Mouse (Mus musculus): Measurements from ENCODE around the gene Ascc3. TPM values are rescaled to one million over a fixed set of nuclear protein-coding genes. Genes with fewer than 3 reads are reported as not detected.

The Ascc3 gene
- polyA plus RNA-seq, 1 experiment from 2014 or later, result 15.3 TPM

DNA sequence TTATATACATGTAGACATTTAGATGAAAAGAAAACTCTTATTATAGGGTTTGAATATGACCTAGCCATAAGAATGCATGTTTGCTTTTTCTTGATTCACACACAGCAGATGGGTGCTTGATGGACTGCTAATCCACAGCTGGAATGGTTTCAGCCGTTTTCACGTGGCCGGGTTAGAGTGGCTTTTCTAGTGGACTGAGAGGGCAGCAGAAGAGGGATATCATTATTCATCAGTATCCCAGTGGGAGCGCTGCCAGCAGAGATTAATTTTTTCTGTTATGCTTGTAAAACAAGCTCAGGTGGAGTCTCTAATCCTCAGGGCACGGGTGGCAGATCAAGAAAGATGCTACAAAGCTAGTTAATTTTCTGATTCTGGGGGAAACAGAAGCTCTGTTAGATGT, 200.4 kb downstream of the Ascc3 start:
- Histone ChIP-seq H3K9ac (ENCODE audit: low read length) (no peak overlapping the region), H3K27ac (ENCODE audit: low read length) (no peak overlapping the region), H3K36me3 (ENCODE audit: control insufficient read depth, insufficient read depth) (no peaks in the 10 kb centered on the region), H3K27me3 (ENCODE audit: control insufficient read depth, insufficient read depth, low read length) (no peaks in the 10 kb centered on the region), H3K4me2 (ENCODE audit: low read depth, low read length) (no peak overlapping the region), H3K4me1 (ENCODE audit: control insufficient read depth, insufficient read depth, low read length) (no peaks in the 10 kb centered on the region), H3K4me3 (ENCODE audit: low read length) (no peak overlapping the region), H3K9me3 (replicated peaks; ENCODE audit: control insufficient read depth, low read length) (no peaks in the 10 kb centered on the region)
- 69% methylated on average over 5 of the region's 5 CpGs for WGBS
- ATAC-seq (replicated peaks; ENCODE audit: extremely low read depth, insufficient read depth, low FRiP score), result no peak

DNA sequence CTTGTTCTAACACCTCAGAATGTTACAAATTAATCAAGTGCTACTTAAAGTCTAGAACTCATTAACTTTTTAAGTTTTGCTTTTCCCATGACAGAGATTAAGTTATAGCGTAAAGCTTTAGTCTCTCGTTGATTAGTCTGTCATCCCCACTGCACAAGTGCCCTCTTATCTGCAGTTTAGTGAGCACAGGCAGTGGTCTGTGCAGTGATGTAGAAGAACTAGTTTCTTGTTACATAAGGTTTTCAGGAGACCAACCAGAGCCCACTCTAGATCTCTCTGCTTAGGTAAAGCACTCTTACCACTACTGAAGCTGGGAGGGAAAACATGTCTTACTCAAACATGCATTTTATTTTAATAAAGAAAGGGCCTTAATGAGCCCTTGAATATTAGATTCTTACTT, 209.1 kb downstream of the Ascc3 start:
- H3K27me3 ChIP-seq (ENCODE audit: control insufficient read depth, insufficient read depth, low read length), result no peaks in the 10 kb centered on the region
- WGBS, result 32% methylated on average over 2 of the region's 2 CpGs
- H3K27ac ChIP-seq (ENCODE audit: low read length), result no peak overlapping the region
- H3K9me3 ChIP-seq (replicated peaks; ENCODE audit: control insufficient read depth, low read length), result no peaks in the 10 kb centered on the region
- no peak for ATAC-seq (replicated peaks; ENCODE audit: extremely low read depth, insufficient read depth, low FRiP score)
- no peak overlapping the region for H3K9ac ChIP-seq (ENCODE audit: low read length)
- H3K4me3 ChIP-seq (ENCODE audit: low read length), result no peak overlapping the region
- H3K4me2 ChIP-seq (ENCODE audit: low read depth, low read length), result no peak overlapping the region
- peaks cover 3% of the 10 kb centered on the region; the same call in 1 of the 2 replicates for H3K4me1 ChIP-seq (ENCODE audit: control insufficient read depth, insufficient read depth, low read length)
- no peaks in the 10 kb centered on the region for H3K36me3 ChIP-seq (ENCODE audit: control insufficient read depth, insufficient read depth)

DNA sequence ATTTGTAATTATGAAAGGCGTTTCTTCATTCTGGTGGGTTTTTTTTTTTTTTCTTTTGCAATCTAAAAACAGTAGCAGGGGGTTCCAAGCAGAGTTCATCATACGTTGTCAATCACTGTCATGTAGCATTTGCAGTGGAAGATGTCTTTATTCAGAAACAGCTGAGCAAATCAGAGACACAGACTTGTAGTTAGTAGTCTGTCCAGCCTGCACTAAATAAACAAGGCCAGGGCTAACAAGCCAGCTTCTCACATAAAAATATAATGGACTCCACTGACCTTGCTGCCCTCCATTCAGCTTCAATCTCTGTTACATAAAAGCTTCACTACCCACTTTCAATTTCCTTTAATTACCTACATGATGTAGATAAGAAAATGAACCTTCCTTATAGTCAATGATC, 209.9 kb downstream of the Ascc3 start:
- WGBS, result 81% methylated on average over 2 of the region's 2 CpGs
- no peak for ATAC-seq (replicated peaks; ENCODE audit: extremely low read depth, insufficient read depth, low FRiP score)
- no peak overlapping the region for H3K27ac ChIP-seq (ENCODE audit: low read length)

DNA sequence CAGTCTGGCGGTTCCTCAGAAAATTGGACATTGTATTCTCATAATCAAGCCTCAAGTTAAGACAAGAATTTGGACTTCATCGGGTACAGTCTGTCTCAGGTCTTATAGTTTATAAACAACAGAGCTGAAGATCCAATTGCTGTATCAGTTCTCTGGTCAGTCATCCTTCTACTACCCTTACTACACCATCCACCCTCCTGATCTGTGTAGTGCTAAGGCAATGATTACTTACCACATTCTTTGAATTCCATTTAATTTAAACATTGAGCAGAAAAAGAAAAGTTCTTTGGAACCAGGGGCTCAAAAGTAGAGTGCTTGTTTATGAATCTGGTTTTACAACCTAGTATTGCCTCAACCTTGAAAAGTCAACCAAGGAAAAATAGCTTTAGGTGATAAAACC, 213.7 kb downstream of the Ascc3 start:
- Histone ChIP-seq H3K4me3 (ENCODE audit: low read length) (no peak overlapping the region), H3K27me3 (ENCODE audit: control insufficient read depth, insufficient read depth, low read length) (no peaks in the 10 kb centered on the region), H3K9ac (ENCODE audit: low read length) (no peak overlapping the region), H3K4me2 (ENCODE audit: low read depth, low read length) (no peak overlapping the region), H3K36me3 (ENCODE audit: control insufficient read depth, insufficient read depth) (no peaks in the 10 kb centered on the region), H3K27ac (ENCODE audit: low read length) (no peak overlapping the region), H3K4me1 (ENCODE audit: control insufficient read depth, insufficient read depth, low read length) (peaks cover 3% of the 10 kb centered on the region; the same call in 1 of the 2 replicates), H3K9me3 (replicated peaks; ENCODE audit: control insufficient read depth, low read length) (no peaks in the 10 kb centered on the region)
- WGBS, result 89% methylated on average over 2 of the region's 2 CpGs
- no peak for ATAC-seq (replicated peaks; ENCODE audit: extremely low read depth, insufficient read depth, low FRiP score)

More for the DNA sequence above, 209.9 kb downstream of the Ascc3 start:
- Histone ChIP-seq H3K9me3 (replicated peaks; ENCODE audit: control insufficient read depth, low read length) (no peaks in the 10 kb centered on the region), H3K4me2 (ENCODE audit: low read depth, low read length) (no peak overlapping the region), H3K4me3 (ENCODE audit: low read length) (no peak overlapping the region), H3K36me3 (ENCODE audit: control insufficient read depth, insufficient read depth) (no peaks in the 10 kb centered on the region), H3K4me1 (ENCODE audit: control insufficient read depth, insufficient read depth, low read length) (peaks cover 3% of the 10 kb centered on the region; the same call in 1 of the 2 replicates), H3K9ac (ENCODE audit: low read length) (no peak overlapping the region), H3K27me3 (ENCODE audit: control insufficient read depth, insufficient read depth, low read length) (no peaks in the 10 kb centered on the region)

DNA sequence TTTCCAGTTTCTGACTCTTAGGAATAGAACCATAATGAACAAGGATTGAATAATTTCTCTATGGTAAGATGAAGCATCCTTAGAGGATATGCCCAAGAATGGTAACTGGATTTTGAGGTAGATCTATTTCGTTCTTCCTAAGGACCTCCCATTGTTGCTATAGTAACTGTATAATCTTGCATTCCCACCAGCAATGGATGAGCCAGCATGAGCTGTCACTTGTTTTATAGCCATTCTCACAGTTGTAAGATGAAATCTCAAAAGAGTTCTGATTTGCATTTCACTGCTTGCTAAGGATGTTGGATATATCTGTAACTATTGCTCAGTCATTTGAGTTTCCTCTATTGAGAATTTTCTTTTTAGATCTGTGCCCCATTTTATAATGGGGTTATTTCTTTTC, 229.9 kb downstream of the Ascc3 start:
- Histone ChIP-seq H3K27ac (ENCODE audit: low read length) (no peak overlapping the region), H3K4me3 (ENCODE audit: low read length) (no peak overlapping the region), H3K27me3 (ENCODE audit: control insufficient read depth, insufficient read depth, low read length) (no peaks in the 10 kb centered on the region), H3K9ac (ENCODE audit: low read length) (no peak overlapping the region), H3K4me2 (ENCODE audit: low read depth, low read length) (no peak overlapping the region), H3K4me1 (ENCODE audit: control insufficient read depth, insufficient read depth, low read length) (no peaks in the 10 kb centered on the region), H3K9me3 (replicated peaks; ENCODE audit: control insufficient read depth, low read length) (no peaks in the 10 kb centered on the region), H3K36me3 (ENCODE audit: control insufficient read depth, insufficient read depth) (peaks cover 6% of the 10 kb centered on the region)
- ATAC-seq (replicated peaks; ENCODE audit: extremely low read depth, insufficient read depth, low FRiP score), result no peak
- 78% methylated on average over 1 of the region's 1 CpGs for WGBS

DNA sequence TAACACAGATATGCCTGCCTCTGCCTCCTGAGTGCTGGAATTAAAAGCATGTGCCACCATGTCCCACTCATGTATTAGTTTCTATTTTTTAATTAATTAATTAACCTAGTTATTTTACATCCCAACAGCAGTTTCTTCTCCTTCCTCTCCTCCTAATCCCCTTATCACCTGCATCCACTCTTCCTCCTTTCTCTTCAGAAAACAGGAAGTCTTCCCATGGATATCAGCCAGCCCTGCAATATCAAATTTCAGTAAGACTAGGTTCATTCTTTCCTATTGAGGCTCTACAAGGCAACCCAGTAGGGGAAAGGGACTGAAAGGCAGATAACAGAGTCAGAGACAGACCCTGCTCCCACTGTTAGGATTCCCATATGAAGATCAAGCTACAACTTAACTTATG, 234.4 kb downstream of the Ascc3 start:
- Histone ChIP-seq H3K36me3 (ENCODE audit: control insufficient read depth, insufficient read depth) (peaks cover 6% of the 10 kb centered on the region), H3K27me3 (ENCODE audit: control insufficient read depth, insufficient read depth, low read length) (no peaks in the 10 kb centered on the region), H3K9ac (ENCODE audit: low read length) (no peak overlapping the region), H3K4me3 (ENCODE audit: low read length) (no peak overlapping the region), H3K9me3 (replicated peaks; ENCODE audit: control insufficient read depth, low read length) (no peaks in the 10 kb centered on the region), H3K4me1 (ENCODE audit: control insufficient read depth, insufficient read depth, low read length) (no peaks in the 10 kb centered on the region), H3K4me2 (ENCODE audit: low read depth, low read length) (no peak overlapping the region), H3K27ac (ENCODE audit: low read length) (no peak overlapping the region)
- no peak for ATAC-seq (replicated peaks; ENCODE audit: extremely low read depth, insufficient read depth, low FRiP score)

DNA sequence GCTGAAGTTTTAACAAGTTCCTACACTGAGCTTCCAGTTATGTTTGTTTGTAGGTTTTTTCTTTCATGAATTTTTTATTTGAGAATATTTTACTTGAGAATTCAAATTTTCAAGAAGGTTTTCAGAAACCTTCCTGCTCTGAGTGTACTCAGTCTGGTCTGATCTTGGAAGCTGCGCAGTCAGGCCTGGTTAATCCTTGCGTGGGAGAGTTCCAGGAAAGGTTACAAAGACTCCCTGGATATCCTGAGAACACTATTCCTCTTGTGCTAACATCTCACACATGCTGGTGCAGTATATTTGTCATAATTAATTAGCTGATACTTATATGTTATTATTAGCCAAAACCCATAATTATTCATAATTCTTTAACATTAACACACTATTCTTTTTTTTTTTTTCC, 242.1 kb downstream of the Ascc3 start:
- 76% methylated on average over 2 of the region's 2 CpGs for WGBS
- ATAC-seq (replicated peaks; ENCODE audit: extremely low read depth, insufficient read depth, low FRiP score), result no peak
- Histone ChIP-seq H3K4me1 (ENCODE audit: control insufficient read depth, insufficient read depth, low read length) (no peaks in the 10 kb centered on the region), H3K4me2 (ENCODE audit: low read depth, low read length) (no peak overlapping the region), H3K27me3 (ENCODE audit: control insufficient read depth, insufficient read depth, low read length) (no peaks in the 10 kb centered on the region), H3K4me3 (ENCODE audit: low read length) (no peak overlapping the region), H3K9me3 (replicated peaks; ENCODE audit: control insufficient read depth, low read length) (no peaks in the 10 kb centered on the region), H3K9ac (ENCODE audit: low read length) (no peak overlapping the region), H3K27ac (ENCODE audit: low read length) (no peak overlapping the region), H3K36me3 (ENCODE audit: control insufficient read depth, insufficient read depth) (no peaks in the 10 kb centered on the region)

DNA sequence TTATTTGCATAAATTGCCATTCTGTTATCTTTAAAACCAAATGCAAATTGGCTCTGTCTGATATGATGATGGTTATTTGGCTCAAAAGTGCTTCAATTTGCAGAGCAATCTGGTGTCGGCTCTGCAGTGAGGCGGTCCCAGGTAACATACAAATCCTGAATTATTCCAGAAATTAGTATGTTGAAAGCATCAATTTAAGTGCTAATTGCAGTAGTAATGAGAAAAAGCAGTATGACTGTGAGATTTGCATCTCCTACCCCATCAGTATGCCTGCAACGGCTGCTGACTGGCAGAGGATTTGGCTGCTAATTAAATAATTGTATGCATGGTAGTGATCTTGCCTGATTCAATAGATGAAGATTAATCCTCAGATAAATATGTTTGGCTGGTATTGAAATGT, 250.9 kb downstream of the Ascc3 start:
- Histone ChIP-seq H3K4me1 (ENCODE audit: control insufficient read depth, insufficient read depth, low read length) (no peaks in the 10 kb centered on the region), H3K4me3 (ENCODE audit: low read length) (no peak overlapping the region), H3K27ac (ENCODE audit: low read length) (no peak overlapping the region), H3K9me3 (replicated peaks; ENCODE audit: control insufficient read depth, low read length) (no peaks in the 10 kb centered on the region), H3K27me3 (ENCODE audit: control insufficient read depth, insufficient read depth, low read length) (no peaks in the 10 kb centered on the region), H3K9ac (ENCODE audit: low read length) (no peak overlapping the region), H3K36me3 (ENCODE audit: control insufficient read depth, insufficient read depth) (peaks cover 2% of the 10 kb centered on the region; the same call in 1 of the 2 replicates), H3K4me2 (ENCODE audit: low read depth, low read length) (no peak overlapping the region)
- no peak for ATAC-seq (replicated peaks; ENCODE audit: extremely low read depth, insufficient read depth, low FRiP score)
- 93% methylated on average over 3 of the region's 3 CpGs for WGBS

DNA sequence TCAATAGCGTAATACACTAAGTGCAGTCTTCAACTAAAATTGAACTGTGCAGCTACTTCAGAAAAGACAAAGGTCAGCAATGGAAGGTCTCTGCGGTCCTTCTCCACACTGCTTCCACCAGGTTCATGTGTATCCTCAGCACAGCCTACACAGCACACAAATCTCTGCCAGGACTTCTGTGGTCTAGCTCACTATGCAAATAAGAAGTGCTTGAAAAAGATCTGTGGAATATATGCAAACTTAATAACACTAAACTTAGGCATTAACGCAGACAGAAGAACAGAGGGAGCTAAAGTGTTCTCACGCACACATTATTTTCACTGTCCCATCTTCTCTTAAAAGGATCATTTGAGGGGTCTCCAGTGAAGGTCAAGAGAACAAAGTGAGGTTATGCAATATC, 275.7 kb downstream of the Ascc3 start:
- H3K4me2 ChIP-seq (ENCODE audit: low read depth, low read length), result no peak overlapping the region
- no peaks in the 10 kb centered on the region for H3K9me3 ChIP-seq (replicated peaks; ENCODE audit: control insufficient read depth, low read length)
- 68% methylated on average over 4 of the region's 4 CpGs for WGBS
- no peak overlapping the region for H3K9ac ChIP-seq (ENCODE audit: low read length)
- no peak overlapping the region for H3K4me3 ChIP-seq (ENCODE audit: low read length)
- H3K27me3 ChIP-seq (ENCODE audit: control insufficient read depth, insufficient read depth, low read length), result no peaks in the 10 kb centered on the region
- ATAC-seq (replicated peaks; ENCODE audit: extremely low read depth, insufficient read depth, low FRiP score), result no peak
- H3K27ac ChIP-seq (ENCODE audit: low read length), result no peak overlapping the region
- no peaks in the 10 kb centered on the region for H3K36me3 ChIP-seq (ENCODE audit: control insufficient read depth, insufficient read depth)
- H3K4me1 ChIP-seq (ENCODE audit: control insufficient read depth, insufficient read depth, low read length), result no peaks in the 10 kb centered on the region

DNA sequence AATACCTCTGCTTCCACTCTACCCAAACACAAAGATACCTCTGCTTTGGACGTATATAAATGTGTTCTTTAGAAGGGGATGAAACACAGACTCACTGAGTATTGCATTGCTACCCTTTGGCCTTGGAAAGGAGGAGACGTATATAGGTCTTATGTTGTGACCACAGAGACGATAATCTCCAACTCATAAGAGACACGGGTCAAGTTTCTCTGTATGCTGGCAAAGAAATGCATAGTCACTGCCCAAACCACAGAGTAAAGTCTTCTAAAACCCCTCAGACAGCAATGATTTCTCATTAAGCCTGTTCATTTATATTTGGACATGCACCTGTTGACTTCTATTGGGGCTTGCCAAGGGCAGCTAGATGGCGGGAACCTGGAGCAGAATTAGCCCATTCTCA, 284.5 kb downstream of the Ascc3 start:
- no peak overlapping the region for H3K9ac ChIP-seq (ENCODE audit: low read length)
- H3K4me1 ChIP-seq (ENCODE audit: control insufficient read depth, insufficient read depth, low read length), result no peaks in the 10 kb centered on the region
- no peak for ATAC-seq (replicated peaks; ENCODE audit: extremely low read depth, insufficient read depth, low FRiP score)
- H3K27me3 ChIP-seq (ENCODE audit: control insufficient read depth, insufficient read depth, low read length), result no peaks in the 10 kb centered on the region
- no peaks in the 10 kb centered on the region for H3K36me3 ChIP-seq (ENCODE audit: control insufficient read depth, insufficient read depth)
- no peak overlapping the region for H3K27ac ChIP-seq (ENCODE audit: low read length)
- no peak overlapping the region for H3K4me3 ChIP-seq (ENCODE audit: low read length)
- 72% methylated on average over 5 of the region's 5 CpGs for WGBS
- H3K9me3 ChIP-seq (replicated peaks; ENCODE audit: control insufficient read depth, low read length), result no peaks in the 10 kb centered on the region
- H3K4me2 ChIP-seq (ENCODE audit: low read depth, low read length), result no peak overlapping the region

Measured in heart, embryonic 16.5 days (tissue).